Mouse (Mus musculus) thymus, adult 2 months (tissue): ENCODE results near the gene Pdzph1. TPM values are rescaled to one million over a fixed set of nuclear protein-coding genes. Genes with fewer than 3 reads are reported as not detected.

Experiments used
- DNase-seq: peaks from one replicate; pipeline ENCODE4 v3.0.0; 2021
- H3K27ac ChIP-seq: fragments of 200-500 bp; 2 replicates; pipeline ENCODE4 v1.5.1; 2012; ENCODE audit warnings: low read length, control low read depth; ENCODE audit not compliant: control insufficient read depth, insufficient read depth
- H3K27me3 ChIP-seq: fragments of 200-500 bp; 2 replicates; pipeline ENCODE4 v1.6.1; 2012; ENCODE audit warnings: mild to moderate bottlenecking, low read length, moderate library complexity, mixed read lengths; ENCODE audit not compliant: control insufficient read depth, insufficient read depth
- H3K36me3 ChIP-seq: fragments of 200-500 bp; 2 replicates; pipeline ENCODE4 v1.6.1; 2012; ENCODE audit warnings: mild to moderate bottlenecking, low read length, moderate library complexity; ENCODE audit not compliant: control insufficient read depth, insufficient read depth
- H3K4me1 ChIP-seq: fragments of 200-500 bp; replicated peaks from 2 replicates; pipeline ENCODE4 v1.6.1; 2012; ENCODE audit warnings: low read length; ENCODE audit not compliant: control insufficient read depth, insufficient read depth
- H3K4me3 ChIP-seq: fragments of 200-500 bp; 2 replicates; pipeline ENCODE4 v1.5.1; 2012; ENCODE audit warnings: mild to moderate bottlenecking, low read length, control low read depth, moderate library complexity; ENCODE audit not compliant: control insufficient read depth, insufficient read depth
- CTCF ChIP-seq: fragments of 200-500 bp; IDR thresholded peaks from 2 replicates; pipeline ENCODE4 v1.5.1; 2012; ENCODE audit warnings: mild to moderate bottlenecking, control low read depth, low read length, moderate library complexity, borderline replicate concordance; ENCODE audit not compliant: control insufficient read depth, poor library complexity, insufficient read depth; ENCODE audit errors: extremely low read depth
- POLR2A ChIP-seq: fragments of 200-500 bp; IDR thresholded peaks from 2 replicates; pipeline ENCODE4 v1.6.1; 2012; ENCODE audit warnings: mild to moderate bottlenecking, low read length, control low read depth, moderate library complexity; ENCODE audit not compliant: control insufficient read depth, poor library complexity, insufficient read depth; ENCODE audit errors: extremely low read depth
- WGBS: fragments of 180-500 bp; shearing (Covaris S2); methylation state at CpG from one replicate; pipeline ENCODE4 v1.1.7; 2018; 5-methylcytosine and 5-hydroxymethylcytosine counted together
- polyA plus RNA-seq: library from polyadenylated mRNA; depleted of rRNA; stranded (reverse); fragments of >200 nt; gene quantifications from 2 replicates; pipeline ENCODE4 v1.2.3, GENCODE M21; 2012

Pdzph1 gene
- polyA plus RNA-seq, 1 experiment: not detected

DNA sequence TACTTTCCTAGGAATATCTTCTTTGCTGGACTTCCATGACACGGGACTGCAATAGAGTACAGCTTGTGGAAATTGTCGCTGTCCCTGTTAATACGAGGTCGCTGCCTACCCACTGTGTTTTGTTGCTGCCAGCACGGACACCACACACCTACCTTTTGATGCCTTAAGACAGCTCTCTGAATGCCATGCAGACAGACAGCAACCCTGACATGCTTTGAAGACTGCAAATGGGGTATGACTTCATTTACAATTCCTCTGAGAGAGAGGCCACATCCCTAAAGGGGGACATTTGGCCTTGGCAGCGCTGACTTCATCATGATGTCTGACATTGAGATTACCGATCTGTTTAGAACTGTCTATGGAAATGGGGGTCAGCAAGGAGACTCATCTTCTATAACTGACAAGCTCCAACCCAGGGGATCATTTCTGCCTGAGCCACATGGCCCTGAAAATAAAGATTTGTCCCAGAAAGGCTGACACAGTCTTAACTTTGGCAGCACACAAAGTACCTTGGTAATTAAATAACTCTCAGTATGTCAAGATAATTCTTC lies 67.8 kb downstream of the Pdzph1 start:
- Histone ChIP-seq H3K4me3 (no peak overlapping the region), H3K4me1 (no peaks in the 10 kb centered on the region), H3K27ac (no peak overlapping the region), H3K36me3 (no peaks in the 10 kb centered on the region), H3K27me3 (no peaks in the 10 kb centered on the region)
- DNase-seq: no peak
- no peak for TF ChIP-seq CTCF
- TF ChIP-seq POLR2A: no peak
- 91% methylated on average over 7 of the region's 7 CpGs for WGBS

DNA sequence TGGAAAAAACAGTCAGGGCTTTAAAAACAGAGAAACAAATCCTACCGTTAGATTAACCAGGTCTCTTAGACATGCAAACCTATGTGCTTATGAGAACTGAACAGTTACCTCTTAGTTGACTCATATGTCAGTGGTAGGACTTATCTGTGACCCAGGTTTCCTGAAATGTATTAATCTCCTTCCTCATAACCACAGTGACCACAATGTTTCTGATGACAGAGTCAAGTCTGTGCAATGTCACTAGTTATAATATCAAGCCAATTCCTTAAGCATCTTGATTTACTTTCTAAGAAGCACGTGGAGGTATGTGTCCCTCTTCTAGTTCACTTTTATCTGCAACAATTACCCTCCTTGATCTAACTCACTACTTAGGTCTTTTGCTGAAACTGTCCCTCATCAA lies 68.4 kb downstream of the Pdzph1 start:
- DNase-seq: no peak
- Histone ChIP-seq H3K4me3 (no peak overlapping the region), H3K27ac (no peak overlapping the region), H3K4me1 (no peaks in the 10 kb centered on the region), H3K27me3 (no peaks in the 10 kb centered on the region), H3K36me3 (no peaks in the 10 kb centered on the region)
- 14% methylated on average over 2 of the region's 2 CpGs for WGBS
- TF ChIP-seq POLR2A (no peak), CTCF (no peak)

DNA sequence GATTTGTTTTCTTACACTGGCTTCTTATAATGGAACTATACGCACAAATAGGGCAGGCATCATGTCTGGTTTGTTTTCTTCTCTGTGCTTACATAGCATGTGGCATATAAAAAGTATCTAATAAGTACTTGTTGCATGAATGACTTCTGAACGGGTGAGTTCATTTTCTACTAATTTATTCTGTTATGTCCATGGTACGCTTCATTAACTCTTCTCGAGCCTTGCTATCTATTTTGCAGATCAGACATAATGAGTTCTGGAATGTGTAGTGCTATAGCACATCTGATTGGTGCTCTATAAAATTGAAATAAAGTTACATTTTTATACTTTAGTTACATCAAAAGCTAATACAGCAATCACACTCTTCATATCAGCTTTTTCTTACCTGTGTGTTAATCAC lies 71.2 kb downstream of the Pdzph1 start:
- TF ChIP-seq CTCF (no peak), POLR2A (no peak)
- no peaks in the 10 kb centered on the region for H3K4me1 ChIP-seq
- DNase-seq: no peak
- no peaks in the 10 kb centered on the region for H3K36me3 ChIP-seq
- 96% methylated on average over 4 of the region's 4 CpGs for WGBS
- H3K27ac ChIP-seq: no peak overlapping the region
- no peak overlapping the region for H3K4me3 ChIP-seq
- no peaks in the 10 kb centered on the region for H3K27me3 ChIP-seq

DNA sequence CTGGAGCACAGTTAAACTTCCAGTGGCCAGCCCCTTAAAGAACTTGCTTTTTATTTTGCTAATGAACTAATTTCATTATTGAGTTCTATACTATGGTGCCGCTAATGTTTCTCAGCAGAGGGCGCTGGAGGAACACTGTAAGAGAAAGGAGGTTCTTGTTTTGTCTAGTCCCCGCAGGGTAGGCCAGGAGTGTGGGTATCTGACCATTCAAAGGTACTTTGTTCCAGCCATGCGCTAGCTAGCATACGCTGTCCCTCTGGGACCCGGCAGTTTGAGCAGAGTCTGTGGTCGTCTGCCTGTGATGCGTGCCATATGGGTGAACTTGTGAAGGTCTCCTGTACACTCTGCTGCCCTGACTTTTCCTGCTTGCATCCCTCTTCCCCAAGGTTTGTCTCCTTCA lies 72.1 kb downstream of the Pdzph1 start:
- Histone ChIP-seq H3K36me3 (no peaks in the 10 kb centered on the region), H3K27me3 (no peaks in the 10 kb centered on the region), H3K27ac (no peak overlapping the region), H3K4me3 (no peak overlapping the region), H3K4me1 (no peaks in the 10 kb centered on the region)
- DNase-seq: no peak
- WGBS: 32% methylated on average over 8 of the region's 8 CpGs
- no peak for TF ChIP-seq POLR2A
- TF ChIP-seq CTCF: no peak

DNA sequence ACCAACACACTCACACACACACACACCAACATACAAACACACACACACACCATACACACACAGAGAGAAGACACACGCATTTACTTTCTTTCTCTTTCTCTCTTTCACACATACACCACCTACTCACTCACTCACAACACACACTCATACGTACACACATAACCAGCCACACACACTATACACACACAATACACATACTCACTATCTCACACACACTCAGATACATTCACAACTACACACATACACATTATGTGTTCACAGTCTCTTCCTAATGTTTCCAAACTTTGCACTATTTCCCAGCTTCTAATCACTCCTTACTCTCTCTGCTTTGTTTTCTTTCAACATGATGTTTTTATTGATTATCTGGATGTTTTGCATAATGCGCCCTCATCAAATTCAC lies 72.6 kb downstream of the Pdzph1 start:
- Histone ChIP-seq H3K4me1 (no peaks in the 10 kb centered on the region), H3K36me3 (no peaks in the 10 kb centered on the region), H3K4me3 (no peak overlapping the region), H3K27ac (no peak overlapping the region), H3K27me3 (no peaks in the 10 kb centered on the region)
- no peak for DNase-seq
- TF ChIP-seq CTCF (no peak), POLR2A (no peak)
- WGBS: 92% methylated on average over 3 of the region's 3 CpGs

DNA sequence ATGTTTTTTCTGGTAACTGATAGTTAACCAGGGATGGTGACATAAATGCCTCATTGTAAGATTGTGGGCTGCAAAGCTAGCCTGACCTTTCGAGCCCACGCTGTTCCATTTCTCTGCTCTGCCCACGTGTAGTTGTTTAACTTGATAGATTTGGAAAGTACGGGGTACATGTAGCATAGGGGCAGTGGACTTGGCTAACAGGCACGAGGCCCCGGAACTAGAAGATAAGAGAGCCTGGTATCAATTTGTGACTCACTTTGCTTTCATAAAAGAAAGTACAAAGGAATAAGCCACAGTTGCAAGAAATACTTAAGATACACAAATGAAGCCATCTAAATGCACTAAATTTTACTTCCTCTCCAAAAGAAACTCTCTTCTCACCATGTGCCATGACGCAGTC lies 79.6 kb downstream of the Pdzph1 start:
- H3K4me1 ChIP-seq: no peaks in the 10 kb centered on the region
- H3K27me3 ChIP-seq: no peaks in the 10 kb centered on the region
- no peak overlapping the region for H3K27ac ChIP-seq
- TF ChIP-seq POLR2A: no peak
- TF ChIP-seq CTCF: no peak
- no peak overlapping the region for H3K4me3 ChIP-seq
- DNase-seq: no peak
- whole genome bisulfite sequencing: 91% methylated on average over 7 of the region's 7 CpGs
- no peaks in the 10 kb centered on the region for H3K36me3 ChIP-seq

DNA sequence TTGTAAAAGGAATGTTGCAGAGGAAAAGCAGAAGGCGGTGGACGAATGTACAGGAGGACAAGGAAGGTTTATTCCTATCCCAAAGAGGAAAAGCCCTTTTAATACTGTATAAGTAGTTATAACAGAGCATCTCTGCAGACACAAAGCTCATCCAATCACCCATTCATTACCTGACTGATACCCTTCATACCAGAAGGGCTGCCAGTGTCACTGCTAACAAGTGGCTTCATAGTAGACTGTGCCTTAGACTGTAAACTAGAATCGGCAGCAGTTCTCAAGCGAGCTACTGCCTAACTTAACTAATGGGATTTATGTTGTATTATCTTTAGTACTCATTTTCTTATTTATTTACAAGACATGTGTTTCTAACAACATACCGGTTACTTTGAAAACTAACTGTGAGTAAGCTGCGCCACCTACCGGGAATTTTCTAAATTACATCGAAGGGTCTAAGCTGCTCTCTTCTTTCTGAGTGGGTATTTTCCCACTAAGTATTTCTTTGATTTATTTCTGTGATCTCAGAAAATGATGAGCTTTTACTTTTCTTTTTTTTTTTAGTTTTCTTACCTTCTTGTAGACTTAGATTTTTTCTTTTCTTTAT lies 82.0 kb downstream of the Pdzph1 start:
- 38% methylated on average over 8 of the region's 8 CpGs for WGBS
- no peaks in the 10 kb centered on the region for H3K27me3 ChIP-seq
- peak; percentile 20 for DNase-seq
- no peak overlapping the region for H3K4me3 ChIP-seq
- no peaks in the 10 kb centered on the region for H3K4me1 ChIP-seq
- H3K36me3 ChIP-seq: no peaks in the 10 kb centered on the region
- TF ChIP-seq CTCF (no peak), POLR2A (no peak)
- no peak overlapping the region for H3K27ac ChIP-seq
